8 mouse cellular contexts compared by ENCODE assay signal in genomic region chr2:65237610-65238170, GRCm38 (mm10). TPM values are rescaled to one million over a fixed set of nuclear protein-coding genes. Genes with fewer than 3 reads are reported as not detected.
DNase-seq lines count a peak whose midpoint lies in the region; ATAC-seq and TF ChIP-seq lines count a peak whose summit lies in the region.

No protein-coding gene starts in this region.

- DNase-seq in B cell, adult 2 months = peak; percentile 78 to 79
- DNase-seq in ES-E14 (ENCODE audit: low read depth, low spot score) (no peak), liver (peak; percentile 30)
- DNase-seq in thymus, adult 2 months = peak; percentile 40
- DNase-seq in gastrocnemius, postnatal 10 days = no peak

- in situ Hi-C loops in ES-E14 (cut with MboI; ENCODE audit: low sequenced_read_pairs in 2 of 2, unreplicated experiment in 2 of 2) = no loop called here

- peaks cover 0 to 4% of the 10 kb centered on the region in 2 experiments; a peak in 1 of 4 replicates for H3K4me1 ChIP-seq in ES-E14 (ENCODE audit: control insufficient read depth in 2 of 2, insufficient read depth in 2 of 2, low read length in 2 of 2, poor library complexity in 1 of 2)
- H3K4me1 ChIP-seq in embryonic fibroblast, embryonic 13.5 days (ENCODE audit: control insufficient read depth, insufficient read depth, low read length) = peaks cover 3% of the 10 kb centered on the region; the same call in 1 of the 2 replicates
- H3K4me1 ChIP-seq in hindbrain, embryonic 13.5 days (replicated peaks) = peaks cover 16% of the 10 kb centered on the region
- H3K4me1 ChIP-seq in midbrain, embryonic 15.5 days = peaks cover 18% of the 10 kb centered on the region
- H3K4me1 ChIP-seq in thymus, adult 2 months (replicated peaks; ENCODE audit: control insufficient read depth, insufficient read depth, low read length) = peaks cover 6% of the 10 kb centered on the region; the same call in 1 of the 2 replicates

- H3K36me3 ChIP-seq in ES-E14 (ENCODE audit: control insufficient read depth, insufficient read depth, low read length, poor library complexity, severe bottlenecking) = no peaks in the 10 kb centered on the region
- H3K36me3 ChIP-seq in hindbrain, embryonic 13.5 days = no peaks in the 10 kb centered on the region
- no peaks in the 10 kb centered on the region for H3K36me3 ChIP-seq in midbrain, embryonic 15.5 days (replicated peaks)
- no peaks in the 10 kb centered on the region for H3K36me3 ChIP-seq in thymus, adult 2 months (ENCODE audit: control insufficient read depth, insufficient read depth, low read length)

- under 1% methylated on average over 22 of the region's 22 CpGs for WGBS in hindbrain, embryonic 13.5 days
- whole genome bisulfite sequencing in midbrain, embryonic 15.5 days = under 1% methylated on average over 22 of the region's 22 CpGs
- 2% methylated on average over 22 of the region's 22 CpGs for WGBS in thymus, adult 2 months

- H3K4me3 ChIP-seq in ES-E14 (ENCODE audit: insufficient read depth in 1 of 2, low read depth in 1 of 2, low read length in 2 of 2, poor library complexity in 1 of 2, severe bottlenecking in 1 of 2) = peak overlapping the region; percentile 81 to 88
- H3K4me3 ChIP-seq in embryonic fibroblast, embryonic 13.5 days (ENCODE audit: insufficient read depth, low read length) = peak overlapping the region; percentile 68
- peak overlapping the region; percentile 72 for H3K4me3 ChIP-seq in hindbrain, embryonic 13.5 days
- H3K4me3 ChIP-seq in midbrain, embryonic 15.5 days = peak overlapping the region; percentile 83
- peak overlapping the region; percentile 39 for H3K4me3 ChIP-seq in thymus, adult 2 months (ENCODE audit: control insufficient read depth, insufficient read depth, low read length)

- no peak for TF ChIP-seq POLR2A in embryonic fibroblast, embryonic 13.5 days (IDR thresholded peaks at IDR 0.05; ENCODE audit: low read depth, low read length)
- no peak for TF ChIP-seq POLR2A in thymus, adult 2 months (IDR thresholded peaks at IDR 0.05; ENCODE audit: control insufficient read depth, extremely low read depth, insufficient read depth, low read length, poor library complexity)

- no peak overlapping the region for H3K27ac ChIP-seq in ES-E14 (ENCODE audit: insufficient read depth, low read depth, low read length, poor library complexity, severe bottlenecking)
- H3K27ac ChIP-seq in embryonic fibroblast, embryonic 13.5 days (ENCODE audit: insufficient read depth, low read length) = peak overlapping the region; percentile 74; the same call in 1 of the 2 replicates
- H3K27ac ChIP-seq in hindbrain, embryonic 13.5 days = peak overlapping the region; percentile 30; the same call in 1 of the 2 replicates
- no peak overlapping the region for H3K27ac ChIP-seq in midbrain, embryonic 15.5 days
- no peak overlapping the region for H3K27ac ChIP-seq in thymus, adult 2 months (ENCODE audit: control insufficient read depth, insufficient read depth, low read length)

- H3K27me3 ChIP-seq in hindbrain, embryonic 13.5 days = peaks cover 36% of the 10 kb centered on the region
- H3K27me3 ChIP-seq in midbrain, embryonic 15.5 days (replicated peaks) = peaks cover 6% of the 10 kb centered on the region; the same call in 1 of the 2 replicates
- H3K27me3 ChIP-seq in thymus, adult 2 months (ENCODE audit: control insufficient read depth, insufficient read depth, low read length) = no peaks in the 10 kb centered on the region

- H3K4me2 ChIP-seq in hindbrain, embryonic 13.5 days = peak overlapping the region; percentile 97
- peak overlapping the region; percentile 99 for H3K4me2 ChIP-seq in midbrain, embryonic 15.5 days

- H3K9me3 ChIP-seq in ES-E14 (ENCODE audit: control insufficient read depth, insufficient read depth, low read depth, low read length) = no peaks in the 10 kb centered on the region
- no peaks in the 10 kb centered on the region for H3K9me3 ChIP-seq in hindbrain, embryonic 13.5 days
- H3K9me3 ChIP-seq in midbrain, embryonic 15.5 days = no peaks in the 10 kb centered on the region

- TF ChIP-seq CTCF in embryonic fibroblast, embryonic 13.5 days (IDR thresholded peaks at IDR 0.05; ENCODE audit: borderline replicate concordance, insufficient read depth, low read length) = no peak
- no peak for TF ChIP-seq CTCF in thymus, adult 2 months (IDR thresholded peaks at IDR 0.05; ENCODE audit: borderline replicate concordance, control insufficient read depth, extremely low read depth, insufficient read depth, low read length, poor library complexity)

- H3K9ac ChIP-seq in ES-E14 (ENCODE audit: insufficient read depth, low read depth, low read length, poor library complexity, severe bottlenecking) = peak overlapping the region; percentile 60
- peak overlapping the region; percentile 72 for H3K9ac ChIP-seq in hindbrain, embryonic 13.5 days
- peak overlapping the region; percentile 51 for H3K9ac ChIP-seq in midbrain, embryonic 15.5 days

- peak; percentile 33; the same call in 1 of the 2 replicates for ATAC-seq in hindbrain, embryonic 13.5 days (ENCODE audit: low FRiP score)
- ATAC-seq in midbrain, embryonic 15.5 days (replicated peaks) = peak; percentile 31

TF ChIP-seq in ES-E14, 5 proteins besides CTCF, POLR2A, EP300 and RAD21:
- TF ChIP-seq HCFC1 (IDR thresholded peaks at IDR 0.05; ENCODE audit: borderline replicate concordance, insufficient read depth, low read length) (no peak), ZNF384 (IDR thresholded peaks at IDR 0.05; ENCODE audit: low read depth, low read length) (peak; percentile 76)

RNA-seq across cellular contexts. Expression of gene Cobll1, which starts 1.5 kb away (rescaled TPM):
- total RNA-seq in ES-E14 (2012; rRNA removed) = 0.79 and 2.2 TPM in 2 replicates
- 15.0 and 25.5 TPM in 2 replicates for polyA plus RNA-seq in embryonic fibroblast, embryonic 13.5 days (2011; ENCODE audit: insufficient read length, low read depth, missing spikeins)
- polyA plus RNA-seq in hindbrain, embryonic 13.5 days (2015; fragmentation: Nextera tagmentation; extraction: Ambion mirVana) = 2.6 and 3.0 TPM in 2 replicates
- polyA plus RNA-seq in midbrain, embryonic 15.5 days (2015; fragmentation: Nextera tagmentation; extraction: Ambion mirVana) = 3.1 and 3.4 TPM in 2 replicates
- polyA plus RNA-seq in thymus, adult 2 months (2012; rRNA removed) = 2.9 and 3.5 TPM in 2 replicates
- 1 to 10 TPM; 7.3 to 9.2 TPM for total RNA-seq in gastrocnemius, postnatal 10 days (2021)

Comparison
In these comparisons a context has a peak if more than half of its experiments do, and no peak if none do; other contexts are left out.
1. DNase-seq: peak in B cell, adult 2 months (2 of 2), liver (single experiment) and thymus, adult 2 months (single experiment); none in ES-E14 (single experiment) and gastrocnemius, postnatal 10 days (single experiment).
2. H3K27ac ChIP-seq: peak in embryonic fibroblast, embryonic 13.5 days (single experiment) and hindbrain, embryonic 13.5 days (single experiment); none in ES-E14 (single experiment), midbrain, embryonic 15.5 days (single experiment) and thymus, adult 2 months (single experiment).
3. Peak in every context shown above with its lines, with median percentiles within 50 percentile points of each other: H3K4me3 ChIP-seq and H3K9ac ChIP-seq.